Comparison of ENCODE assay signal across 18 mouse cellular contexts in the genomic region with DNA sequence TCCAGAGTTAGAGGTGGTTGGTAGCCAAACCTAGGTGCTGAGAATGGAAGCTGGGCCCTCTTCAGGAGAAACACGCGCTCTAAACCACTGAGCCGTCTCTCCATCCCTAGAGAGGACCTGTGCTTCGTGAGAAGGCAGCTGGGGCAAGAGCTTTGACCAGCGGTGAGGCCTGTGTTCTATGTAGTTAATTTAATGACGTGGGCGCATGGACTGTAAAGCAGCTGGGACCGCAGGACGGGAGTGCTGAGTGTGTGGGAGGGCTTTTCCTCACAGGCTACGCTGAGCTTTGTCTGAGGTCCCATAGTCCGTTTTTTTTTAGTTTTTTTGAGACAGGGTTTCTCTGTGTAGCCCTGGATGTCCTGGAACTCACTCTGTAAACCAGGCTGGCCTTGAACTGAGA.
"Had no signal": no experiment of that assay in that cellular context is flagged by ENCODE, and none has a peak within 500 bp of the region (broad histone marks: within the 10 kb centered on the region; RNA-seq: fewer than 3 reads in every experiment).

No protein-coding gene starts in this region.

- H3K27ac ChIP-seq: layer of hippocampus, adult 2 months; limb, embryonic 13.5 days; liver, embryonic 12.5 days; liver, embryonic 15.5 days; lung, embryonic 15.5 days; midbrain, embryonic 10.5 days had no signal

- H3K4me2 ChIP-seq: limb, embryonic 13.5 days; liver, embryonic 12.5 days; liver, embryonic 15.5 days had no signal

- H3K9ac ChIP-seq: limb, embryonic 13.5 days; liver, embryonic 12.5 days; liver, embryonic 15.5 days; lung, embryonic 15.5 days had no signal

- ATAC-seq: liver, embryonic 12.5 days had no signal

- DNase-seq: kidney, adult 9 months; kidney, postnatal 14 days; layer of hippocampus, adult 9-11 months; liver; lung, adult 18-20 months; lung, postnatal 10 days; lung, postnatal 36 days; midbrain, embryonic 14.5 days; thymus, adult 18-20 months; thymus, postnatal 36 days had no signal

- H3K9me3 ChIP-seq: limb, embryonic 10.5 days; limb, embryonic 13.5 days; liver, embryonic 12.5 days; liver, embryonic 15.5 days; lung, embryonic 15.5 days; midbrain, embryonic 10.5 days had no signal

- H3K27me3 ChIP-seq: limb, embryonic 13.5 days; liver, embryonic 12.5 days; liver, embryonic 15.5 days; lung, embryonic 15.5 days; megakaryocyte, embryonic 14.5 days had no signal

- H3K4me3 ChIP-seq: layer of hippocampus, adult 2 months; limb, embryonic 10.5 days; limb, embryonic 13.5 days; liver, embryonic 12.5 days; liver, embryonic 15.5 days; lung, embryonic 15.5 days; midbrain, embryonic 10.5 days had no signal
